Mouse (Mus musculus) CD4-positive naive resting alpha-beta T cell, adult 57 days (primary cell): ENCODE data around the gene Ankrd1. TPM values are rescaled to one million over a fixed set of nuclear protein-coding genes. Genes with fewer than 3 reads are reported as not detected.

Source experiments
- total RNA-seq: library from RNA; stranded (reverse); gene quantifications from one replicate; pipeline ENCODE4 v1.2.4, GENCODE M21; 2023

Gene Ankrd1
- not detected for total RNA-seq

DNA sequence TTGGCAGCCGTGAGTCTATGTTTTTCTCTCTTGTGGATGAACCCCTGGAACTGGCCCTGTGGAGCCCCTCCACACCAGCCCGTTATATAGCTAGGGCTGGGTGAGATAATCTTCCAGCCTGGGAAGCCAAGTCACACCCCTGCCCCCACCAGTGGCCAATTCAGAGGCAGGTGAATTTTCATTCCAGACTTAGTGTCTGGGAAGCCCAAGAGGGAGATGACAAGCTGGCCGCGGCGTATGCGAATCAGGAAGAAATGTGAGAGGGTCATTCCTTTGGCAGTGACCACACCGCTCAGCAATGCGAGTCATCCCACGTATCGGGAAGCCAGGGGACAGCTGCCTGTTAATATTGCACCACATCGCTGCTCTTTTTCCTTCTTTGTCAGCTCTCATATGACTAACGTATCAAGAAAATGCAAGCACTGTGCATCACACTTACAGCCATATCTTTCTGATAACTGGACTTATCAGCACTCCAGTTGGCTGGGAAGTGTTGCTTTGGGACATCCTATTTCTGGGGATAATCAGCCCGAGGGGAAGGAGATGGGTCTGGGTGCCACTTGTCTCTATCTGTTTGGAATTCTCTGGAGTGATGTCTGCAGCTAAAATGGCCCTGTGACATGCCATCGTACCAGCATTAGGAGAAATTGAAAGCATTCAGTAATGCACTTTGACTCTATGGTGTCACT, at the start of gene Ankrd1:
Gene Ankrd1 (minus strand): TSS at position 317 of the 689 bp plus-strand sequence.

DNA sequence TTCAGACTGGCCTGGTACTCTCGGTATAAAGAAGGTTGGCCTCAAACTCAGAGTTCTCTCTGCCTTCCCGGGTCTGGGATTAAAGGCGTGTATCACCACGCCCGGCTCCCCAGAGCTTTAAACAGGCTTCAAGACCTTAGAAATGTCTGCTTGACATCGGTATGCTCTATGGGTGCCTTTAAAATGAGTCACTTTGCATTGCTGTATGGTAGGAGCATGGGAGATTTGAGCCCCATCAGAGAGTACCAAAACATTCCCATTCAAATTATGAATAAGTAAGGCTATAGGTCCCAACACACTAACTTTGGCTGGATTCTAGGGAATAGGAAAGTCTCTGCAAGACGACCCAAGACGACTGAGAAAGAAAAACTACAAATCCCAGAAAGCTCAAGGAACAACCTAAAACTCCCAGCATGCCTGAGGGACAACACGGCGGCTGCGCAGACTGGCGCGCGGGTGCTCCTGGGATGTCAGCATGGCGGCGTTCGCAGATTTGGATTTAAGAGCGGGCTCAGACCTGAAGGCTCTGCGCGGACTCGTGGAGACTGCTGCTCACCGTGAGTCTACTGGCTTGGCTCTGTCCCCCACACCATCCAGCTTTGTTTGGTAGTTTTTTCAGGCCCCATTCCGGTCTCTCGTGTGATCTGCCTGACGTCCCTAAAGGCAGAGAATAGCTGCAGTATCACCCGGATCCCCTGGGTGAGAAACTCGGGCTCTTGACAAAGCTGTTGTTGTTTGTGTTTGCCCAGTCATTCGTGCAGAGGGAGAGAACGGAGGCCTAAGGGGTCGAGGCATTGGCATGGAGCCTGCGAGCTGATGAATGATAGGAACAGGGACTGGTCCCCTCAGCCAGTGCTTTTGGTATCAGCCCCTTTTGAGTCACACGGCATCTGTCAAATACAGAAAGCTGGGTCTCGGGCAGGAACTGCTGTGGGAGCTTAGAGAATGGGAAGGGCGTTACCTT, 36.4 kb downstream of the Ankrd1 start, which contains the start of gene Rpp30:
Gene Rpp30 (plus strand): TSS at position 455 of the 964 bp plus-strand sequence.

Other genes starting within 250 kb of the Ankrd1 start
- gene Htr7, start 62.6 kb downstream of the Ankrd1 start, total RNA-seq, result not detected
- 20.0 TPM for gene Rpp30, start 36.4 kb downstream of the Ankrd1 start, total RNA-seq
- 64.4 TPM for gene Pcgf5, start 228.2 kb upstream of the Ankrd1 start, total RNA-seq